Comparison of ENCODE assay signal across 14 mouse cellular contexts in the genomic region with DNA sequence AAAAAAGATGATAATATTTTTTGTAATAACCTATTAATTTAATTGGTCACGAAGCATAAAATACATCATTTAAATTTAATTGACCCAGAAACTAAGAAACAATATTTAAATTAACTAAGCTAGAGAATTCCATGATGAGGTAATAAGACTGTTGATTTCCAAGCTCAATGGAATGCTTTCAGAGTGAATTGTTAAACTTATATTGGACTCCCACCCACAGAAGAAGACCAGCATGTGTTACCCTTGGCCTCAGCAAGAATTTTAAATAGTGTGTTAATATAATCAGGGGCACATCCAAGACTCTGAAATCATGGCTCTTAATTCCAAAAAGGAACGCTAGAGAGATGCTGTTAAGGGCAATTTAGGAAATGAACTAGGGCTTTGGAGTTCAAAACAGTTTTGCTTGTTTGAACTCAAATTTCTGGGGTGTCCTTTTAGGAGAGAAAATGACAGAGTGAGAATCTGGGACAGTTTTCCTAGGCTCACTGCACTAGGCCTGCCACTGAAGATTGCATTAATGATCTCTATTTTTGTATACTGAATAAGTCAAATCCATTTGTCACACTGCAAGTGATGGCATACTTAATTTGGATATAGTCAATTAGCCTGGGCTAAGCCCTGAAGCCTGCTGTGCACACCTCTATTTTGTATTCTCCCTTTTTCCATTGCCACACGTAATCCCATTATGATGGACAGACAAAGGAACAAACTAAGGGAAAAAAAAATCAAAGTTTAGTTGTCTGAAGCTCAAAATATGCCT.
DNase-seq lines count a peak whose midpoint lies in the region; ATAC-seq lines count a peak whose summit lies in the region.
"Had no signal": no experiment of that assay in that cellular context is flagged by ENCODE, and none has a peak within 500 bp of the region (broad histone marks: within the 10 kb centered on the region; RNA-seq: fewer than 3 reads in every experiment).

No protein-coding gene starts in this region.

- WGBS in intestine, embryonic 14.5 days: 49% methylated on average over 3 of the region's 3 CpGs
- WGBS in intestine, embryonic 15.5 days: 56% methylated on average over 3 of the region's 3 CpGs
- WGBS in hindbrain, embryonic 12.5 days: 43% methylated on average over 3 of the region's 3 CpGs
- 23% methylated on average over 3 of the region's 3 CpGs for WGBS in midbrain, embryonic 14.5 days
- 57% methylated on average over 3 of the region's 3 CpGs for WGBS in stomach, embryonic 15.5 days

- H3K4me2 ChIP-seq in intestine, embryonic 14.5 days (ENCODE audit: low read length): no peak overlapping the region
- H3K4me2 ChIP-seq in intestine, embryonic 15.5 days (replicated peaks): no peak overlapping the region
- H3K4me2 ChIP-seq in hindbrain, embryonic 12.5 days (replicated peaks): 0 out of 2 replicates have a peak overlapping the region, but pooled peaks have one; percentile 0
- peak overlapping the region; percentile 11; the same call in 1 of the 2 replicates for H3K4me2 ChIP-seq in midbrain, embryonic 14.5 days (ENCODE audit: low read length)
- no peak overlapping the region for H3K4me2 ChIP-seq in stomach, embryonic 15.5 days
- H3K4me2 ChIP-seq: embryonic facial prominence, embryonic 13.5 days; heart, embryonic 13.5 days; liver, embryonic 13.5 days had no signal

- H3K36me3 ChIP-seq in intestine, embryonic 14.5 days (ENCODE audit: control insufficient read depth, insufficient read depth, low read length): peaks cover 46% of the 10 kb centered on the region
- no peaks in the 10 kb centered on the region for H3K36me3 ChIP-seq in intestine, embryonic 15.5 days
- no peaks in the 10 kb centered on the region for H3K36me3 ChIP-seq in hindbrain, embryonic 12.5 days
- H3K36me3 ChIP-seq in midbrain, embryonic 14.5 days (ENCODE audit: control insufficient read depth, insufficient read depth, low read length): no peaks in the 10 kb centered on the region
- no peaks in the 10 kb centered on the region for H3K36me3 ChIP-seq in stomach, embryonic 15.5 days
- H3K36me3 ChIP-seq: embryonic facial prominence, embryonic 13.5 days had no signal

- H3K27ac ChIP-seq in intestine, embryonic 14.5 days (ENCODE audit: low read depth): peak overlapping the region; percentile 70; the same call in 1 of the 2 replicates
- H3K27ac ChIP-seq in intestine, embryonic 15.5 days: no peak overlapping the region
- H3K27ac ChIP-seq in hindbrain, embryonic 12.5 days: peak overlapping the region; percentile 93
- H3K27ac ChIP-seq in midbrain, embryonic 14.5 days (replicated peaks; ENCODE audit: low read depth, low read length): peak overlapping the region; percentile 68
- H3K27ac ChIP-seq in stomach, embryonic 15.5 days: peak overlapping the region; percentile 3; the same call in 1 of the 2 replicates
- H3K27ac ChIP-seq: embryonic facial prominence, embryonic 13.5 days; heart, embryonic 13.5 days; liver, embryonic 13.5 days had no signal

- ATAC-seq in intestine, embryonic 14.5 days (replicated peaks; ENCODE audit: low FRiP score, low TSS enrichment, low read depth): no peak
- no peak for ATAC-seq in intestine, embryonic 15.5 days
- ATAC-seq in hindbrain, embryonic 12.5 days (ENCODE audit: low FRiP score): peak; percentile 57
- peak; percentile 84 for ATAC-seq in midbrain, embryonic 14.5 days (ENCODE audit: low FRiP score, low TSS enrichment)
- no peak for ATAC-seq in stomach, embryonic 15.5 days (ENCODE audit: insufficient read depth, low FRiP score, low read depth)

- H3K27me3 ChIP-seq in intestine, embryonic 14.5 days (replicated peaks; ENCODE audit: control insufficient read depth, insufficient read depth, low read length): no peaks in the 10 kb centered on the region
- no peaks in the 10 kb centered on the region for H3K27me3 ChIP-seq in intestine, embryonic 15.5 days (replicated peaks)
- no peaks in the 10 kb centered on the region for H3K27me3 ChIP-seq in hindbrain, embryonic 12.5 days
- no peaks in the 10 kb centered on the region for H3K27me3 ChIP-seq in midbrain, embryonic 14.5 days (ENCODE audit: control insufficient read depth, insufficient read depth, low read length)
- H3K27me3 ChIP-seq in stomach, embryonic 15.5 days (replicated peaks): no peaks in the 10 kb centered on the region
- H3K27me3 ChIP-seq: heart, embryonic 13.5 days had no signal

- peaks cover 50% of the 10 kb centered on the region for H3K4me1 ChIP-seq in intestine, embryonic 14.5 days (replicated peaks; ENCODE audit: control insufficient read depth, insufficient read depth, low read length)
- peaks cover 20% of the 10 kb centered on the region for H3K4me1 ChIP-seq in intestine, embryonic 15.5 days (replicated peaks)
- H3K4me1 ChIP-seq in hindbrain, embryonic 12.5 days: peaks cover 68% of the 10 kb centered on the region
- H3K4me1 ChIP-seq in midbrain, embryonic 14.5 days (ENCODE audit: control insufficient read depth, insufficient read depth, low read length): peaks cover 46% of the 10 kb centered on the region
- peaks cover 11% of the 10 kb centered on the region for H3K4me1 ChIP-seq in stomach, embryonic 15.5 days

- H3K9me3 ChIP-seq in intestine, embryonic 14.5 days (ENCODE audit: control insufficient read depth, low read length): no peaks in the 10 kb centered on the region
- H3K9me3 ChIP-seq in intestine, embryonic 15.5 days: no peaks in the 10 kb centered on the region
- H3K9me3 ChIP-seq in hindbrain, embryonic 12.5 days (replicated peaks): no peaks in the 10 kb centered on the region
- no peaks in the 10 kb centered on the region for H3K9me3 ChIP-seq in midbrain, embryonic 14.5 days (ENCODE audit: control insufficient read depth, low read length)
- H3K9me3 ChIP-seq in stomach, embryonic 15.5 days: no peaks in the 10 kb centered on the region
- H3K9me3 ChIP-seq: embryonic facial prominence, embryonic 13.5 days; heart, embryonic 13.5 days; liver, embryonic 13.5 days had no signal

- no peak overlapping the region for H3K4me3 ChIP-seq in intestine, embryonic 14.5 days (ENCODE audit: low read depth, low read length)
- H3K4me3 ChIP-seq in intestine, embryonic 15.5 days (replicated peaks): no peak overlapping the region
- no peak overlapping the region for H3K4me3 ChIP-seq in hindbrain, embryonic 12.5 days
- H3K4me3 ChIP-seq in midbrain, embryonic 14.5 days (replicated peaks; ENCODE audit: low read depth, low read length): no peak overlapping the region
- H3K4me3 ChIP-seq in stomach, embryonic 15.5 days (replicated peaks): no peak overlapping the region
- H3K4me3 ChIP-seq: embryonic facial prominence, embryonic 13.5 days; heart, embryonic 13.5 days; liver, embryonic 13.5 days had no signal

- DNase-seq in intestine, embryonic 14.5 days (ENCODE audit: low spot score): peak; percentile 49
- peak; percentile 79 for DNase-seq in midbrain, embryonic 14.5 days
- no peak for DNase-seq in urinary bladder, postnatal 14 days (ENCODE audit: low spot score)
- DNase-seq in cerebellum, postnatal 10 days: no peak
- no peak for DNase-seq in layer of hippocampus, adult 9-10 months (ENCODE audit: low spot score)
- DNase-seq: liver, embryonic 13.5 days; lung, postnatal 10 days; right cerebral cortex, postnatal 4 days; thymus, postnatal 14 days had no signal

- H3K9ac ChIP-seq in intestine, embryonic 14.5 days (ENCODE audit: low read length): no peak overlapping the region
- no peak overlapping the region for H3K9ac ChIP-seq in intestine, embryonic 15.5 days
- no peak overlapping the region for H3K9ac ChIP-seq in hindbrain, embryonic 12.5 days
- H3K9ac ChIP-seq in midbrain, embryonic 14.5 days (replicated peaks; ENCODE audit: low read length): no peak overlapping the region
- H3K9ac ChIP-seq in stomach, embryonic 15.5 days: no peak overlapping the region
- H3K9ac ChIP-seq: embryonic facial prominence, embryonic 13.5 days; heart, embryonic 13.5 days; liver, embryonic 13.5 days had no signal

Comparison
In these comparisons a context has a peak if more than half of its experiments do, and no peak if none do; other contexts are left out.
1. ATAC-seq: peak in hindbrain, embryonic 12.5 days (single experiment) and midbrain, embryonic 14.5 days (single experiment); none in intestine, embryonic 14.5 days (single experiment), intestine, embryonic 15.5 days (single experiment) and stomach, embryonic 15.5 days (single experiment).
2. DNase-seq: peak in intestine, embryonic 14.5 days (single experiment) and midbrain, embryonic 14.5 days (single experiment); none in urinary bladder, postnatal 14 days (single experiment), cerebellum, postnatal 10 days (0 of 2) and layer of hippocampus, adult 9-10 months (single experiment).
3. H3K4me2 ChIP-seq: peak in hindbrain, embryonic 12.5 days (single experiment) and midbrain, embryonic 14.5 days (single experiment); none in intestine, embryonic 14.5 days (single experiment), intestine, embryonic 15.5 days (single experiment) and stomach, embryonic 15.5 days (single experiment).